Mouse (Mus musculus) myocyte (in vitro differentiated cells): ENCODE results near the gene Zfp384.
"Not testable (repeated sequence)": the region's sequence is repeated elsewhere in the genome, so short reads cannot be mapped to it uniquely, and the experiment has no call there.

Source experiments
- CEBPB ChIP-seq: IDR thresholded peaks from 2 replicates; pipeline ENCODE4 v1.6.1; 2011; ENCODE audit warnings: mild to moderate bottlenecking, moderate library complexity; ENCODE audit not compliant: poor library complexity, insufficient read depth, severe bottlenecking
- MAX ChIP-seq: IDR thresholded peaks from one replicate; pipeline ENCODE4 v1.6.1; 2011; ENCODE audit warnings: low read depth, mild to moderate bottlenecking, control low read depth
- MYOD1 ChIP-seq, 3 experiments: IDR thresholded peaks; one replicate each; pipeline ENCODE4 v1.6.1; 2011; ENCODE audit warnings: control low read depth in 2 of 3, low read depth in 2 of 3, mild to moderate bottlenecking in 2 of 3, moderate library complexity in 1 of 3; ENCODE audit not compliant: insufficient read length in 2 of 3, control insufficient read depth in 1 of 3
- MYOG ChIP-seq, 3 experiments: IDR thresholded peaks; one replicate each; pipeline ENCODE4 v1.6.1; 2011; ENCODE audit warnings: control low read depth in 2 of 3, low read depth in 2 of 3, mild to moderate bottlenecking in 2 of 3; ENCODE audit not compliant: insufficient read length in 2 of 3, control insufficient read depth in 1 of 3, insufficient read depth in 1 of 3
- POLR2A ChIP-seq: IDR thresholded peaks from one replicate; pipeline ENCODE4 v1.6.1; 2011; ENCODE audit warnings: low read depth, mild to moderate bottlenecking, control low read depth, moderate library complexity; ENCODE audit not compliant: insufficient read length
- POLR2AphosphoS2 ChIP-seq: IDR thresholded peaks from one replicate; pipeline ENCODE4 v1.6.1; 2011; ENCODE audit warnings: low read depth, control low read depth; ENCODE audit not compliant: insufficient read length
- REST ChIP-seq: IDR thresholded peaks from one replicate; pipeline ENCODE4 v1.6.1; 2011; ENCODE audit warnings: mild to moderate bottlenecking, control low read depth, moderate library complexity; ENCODE audit not compliant: insufficient read depth, insufficient read length
- SRF ChIP-seq: IDR thresholded peaks from one replicate; pipeline ENCODE4 v1.6.1; 2011; ENCODE audit warnings: low read depth; ENCODE audit not compliant: control insufficient read depth, insufficient read length
- TCF12 ChIP-seq: IDR thresholded peaks from one replicate; pipeline ENCODE4 v1.6.1; 2011; ENCODE audit warnings: mild to moderate bottlenecking, control low read depth; ENCODE audit not compliant: poor library complexity, insufficient read depth, severe bottlenecking
- USF1 ChIP-seq: IDR thresholded peaks from one replicate; pipeline ENCODE4 v1.6.1; 2011; ENCODE audit warnings: low read depth, mild to moderate bottlenecking, control low read depth, moderate library complexity

- TF ChIP-seq CEBPB; POLR2AphosphoS2; POLR2A; MAX; USF1; TCF12; SRF; REST; MYOD1 (IDR thresholded peaks at IDR 0.05; ENCODE audit: control insufficient read depth in 1 of 3, insufficient read length in 2 of 3, low read depth in 2 of 3); MYOG (IDR thresholded peaks at IDR 0.05; ENCODE audit: control insufficient read depth in 1 of 3, insufficient read depth in 1 of 3, insufficient read length in 2 of 3, low read depth in 2 of 3): not testable (repeated sequence)
Observed at GRCm38 (mm10) chr6:125030532-125030931, 21.6 kb downstream of the Zfp384 start.
